Mouse (Mus musculus) frontal cortex, adult (tissue): Measurements from ENCODE around the gene Tmem255b.
A peak's percentile ranks its signal among the peaks of the same experiment; 100 is the strongest.

Experiments
- ATAC-seq: cut with Nextera tagmentation; 2 replicates; pipeline ENCODE4 v1.9.2; 2017; ENCODE audit warnings: mild to moderate bottlenecking, moderate library complexity, mixed read lengths; ENCODE audit not compliant: low TSS enrichment

Tmem255b gene

GRCm38 (mm10) chr8:13491491-13492010, 56.6 kb downstream of the Tmem255b start:
- ATAC-seq: no peak

- ATAC-seq: no peak
These were observed 57.4 kb downstream of the Tmem255b start for GRCm38 (mm10) chr8:13492198-13492995.

- ATAC-seq: no peak
These were observed 58.0 kb downstream of the Tmem255b start for GRCm38 (mm10) chr8:13493011-13493410.

- ATAC-seq: peak; percentile 74
These were observed 59.1 kb downstream of the Tmem255b start, which contains the start of gene Gas6 for GRCm38 (mm10) chr8:13493858-13494631. TSS of gene Gas6 (minus strand) at chr8:13494490.

GRCm38 (mm10) chr8:13501221-13501620, 66.2 kb downstream of the Tmem255b start:
- no peak for ATAC-seq

GRCm38 (mm10) chr8:13503936-13504606, 69.1 kb downstream of the Tmem255b start:
- peak; percentile 47; the same call in 1 of the 2 replicates for ATAC-seq

GRCm38 (mm10) chr8:13504894-13505674, 70.1 kb downstream of the Tmem255b start:
- no peak for ATAC-seq

GRCm38 (mm10) chr8:13506849-13507248, 71.9 kb downstream of the Tmem255b start:
- no peak for ATAC-seq

- no peak for ATAC-seq
These were observed 72.4 kb downstream of the Tmem255b start for GRCm38 (mm10) chr8:13507284-13507937.

GRCm38 (mm10) chr8:13512016-13512415, 77.0 kb downstream of the Tmem255b start:
- ATAC-seq: no peak

GRCm38 (mm10) chr8:13512677-13513076, 77.7 kb downstream of the Tmem255b start:
- no peak for ATAC-seq

GRCm38 (mm10) chr8:13513556-13514370, 78.8 kb downstream of the Tmem255b start:
- no peak for ATAC-seq

GRCm38 (mm10) chr8:13516011-13516442, 81.0 kb downstream of the Tmem255b start:
- no peak for ATAC-seq

- ATAC-seq: no peak
These were observed 81.7 kb downstream of the Tmem255b start for GRCm38 (mm10) chr8:13516728-13517127.

GRCm38 (mm10) chr8:13517284-13517781, 82.3 kb downstream of the Tmem255b start:
- ATAC-seq: no peak
